In genomic region chr10:128565206-128565787, GRCm38 (mm10) we compare ENCODE assay signal across 8 mouse cellular contexts. TPM values are rescaled to one million over a fixed set of nuclear protein-coding genes. Genes with fewer than 3 reads are reported as not detected.
DNase-seq lines count a peak whose midpoint lies in the region; ATAC-seq and TF ChIP-seq lines count a peak whose summit lies in the region.

No protein-coding gene starts in this region.

- H3K4me3 ChIP-seq in kidney, embryonic 14.5 days (ENCODE audit: low read length), result peak overlapping the region; percentile 74
- H3K4me3 ChIP-seq in forebrain, embryonic 15.5 days, result peak overlapping the region; percentile 90
- peak overlapping the region; percentile 86 for H3K4me3 ChIP-seq in intestine, postnatal 0 days (ENCODE audit: low read depth, low read length)
- H3K4me3 ChIP-seq in macrophage (ENCODE audit: inconsistent target), result peak overlapping the region; percentile 79

- peak overlapping the region; percentile 92 for H3K9ac ChIP-seq in kidney, embryonic 14.5 days (ENCODE audit: low read depth, low read length)
- H3K9ac ChIP-seq in forebrain, embryonic 15.5 days (replicated peaks), result peak overlapping the region; percentile 92
- peak overlapping the region; percentile 84 for H3K9ac ChIP-seq in intestine, postnatal 0 days (ENCODE audit: low read depth, low read length)

- no peaks in the 10 kb centered on the region for H3K27me3 ChIP-seq in kidney, embryonic 14.5 days (ENCODE audit: control insufficient read depth, insufficient read depth, low read length)
- H3K27me3 ChIP-seq in forebrain, embryonic 15.5 days, result no peaks in the 10 kb centered on the region
- H3K27me3 ChIP-seq in intestine, postnatal 0 days (replicated peaks; ENCODE audit: control insufficient read depth, insufficient read depth, low read length), result no peaks in the 10 kb centered on the region
- no peaks in the 10 kb centered on the region for H3K27me3 ChIP-seq in splenic B cell, adult 2 months (ENCODE audit: control insufficient read depth, insufficient read depth, low read length, poor library complexity, severe bottlenecking)

- no peaks in the 10 kb centered on the region for H3K9me3 ChIP-seq in kidney, embryonic 14.5 days (ENCODE audit: control insufficient read depth, low read length)
- H3K9me3 ChIP-seq in forebrain, embryonic 15.5 days, result no peaks in the 10 kb centered on the region
- H3K9me3 ChIP-seq in intestine, postnatal 0 days (ENCODE audit: control insufficient read depth), result no peaks in the 10 kb centered on the region

- intact Hi-C loops in left cerebral cortex, postnatal 36 days (cut with DNase I), result loop anchor here (5.0 kb wide), 3 partner anchors 47 to 107 kb away; partner anchors contain the start of genes Rps26 and Suox

- DNase-seq in kidney, postnatal 10 days, result no peak
- peak; percentile 42 for DNase-seq in R1 (ENCODE audit: low read depth, low spot score)
- DNase-seq in splenic B cell, adult 2 months (ENCODE audit: low read depth, low spot score), result peak; percentile 58
- DNase-seq in left cerebral cortex, postnatal 36 days (ENCODE audit: low spot score in 2 of 2), result no peak

- WGBS in kidney, embryonic 14.5 days, result 1% methylated on average over 45 of the region's 46 CpGs
- under 1% methylated on average over 46 of the region's 46 CpGs for WGBS in forebrain, embryonic 15.5 days
- WGBS in intestine, postnatal 0 days, result under 1% methylated on average over 44 of the region's 46 CpGs
- under 1% methylated on average over 46 of the region's 46 CpGs for WGBS in macrophage (ENCODE audit: missing documents)

- no peak for TF ChIP-seq CTCF in intestine, postnatal 0 days (IDR thresholded peaks at IDR 0.05; ENCODE audit: low read depth)

- peaks cover 33% of the 10 kb centered on the region for H3K36me3 ChIP-seq in kidney, embryonic 14.5 days (ENCODE audit: control insufficient read depth, insufficient read depth, low read length)
- peaks cover 33% of the 10 kb centered on the region for H3K36me3 ChIP-seq in forebrain, embryonic 15.5 days
- peaks cover 46% of the 10 kb centered on the region for H3K36me3 ChIP-seq in intestine, postnatal 0 days (ENCODE audit: control insufficient read depth, insufficient read depth)
- H3K36me3 ChIP-seq in macrophage (ENCODE audit: inconsistent target), result peaks cover 24% of the 10 kb centered on the region
- peaks cover 11% of the 10 kb centered on the region for H3K36me3 ChIP-seq in splenic B cell, adult 2 months (ENCODE audit: control insufficient read depth, insufficient read depth, low read length, poor library complexity, severe bottlenecking)

- H3K4me1 ChIP-seq in kidney, embryonic 14.5 days (ENCODE audit: control insufficient read depth, insufficient read depth, low read length), result 0 out of 2 replicates have a peak, but pooled peaks cover 11% of the 10 kb centered on the region
- H3K4me1 ChIP-seq in forebrain, embryonic 15.5 days, result peaks cover 18% of the 10 kb centered on the region
- no peaks in the 10 kb centered on the region for H3K4me1 ChIP-seq in intestine, postnatal 0 days (replicated peaks; ENCODE audit: control insufficient read depth, insufficient read depth, low read length)

- peak; percentile 47 for ATAC-seq in kidney, embryonic 14.5 days (ENCODE audit: low FRiP score, low TSS enrichment)
- peak; percentile 55 for ATAC-seq in forebrain, embryonic 15.5 days (replicated peaks)
- peak; percentile 20; the same call in 1 of the 2 replicates for ATAC-seq in intestine, postnatal 0 days

- peak overlapping the region; percentile 86 for H3K27ac ChIP-seq in kidney, embryonic 14.5 days (ENCODE audit: low read depth, low read length)
- peak overlapping the region; percentile 95 for H3K27ac ChIP-seq in forebrain, embryonic 15.5 days (replicated peaks)
- H3K27ac ChIP-seq in intestine, postnatal 0 days (ENCODE audit: low read depth, low read length), result peak overlapping the region; percentile 90
- peak overlapping the region; percentile 56 for H3K27ac ChIP-seq in macrophage

- H3K79me2 ChIP-seq in macrophage (ENCODE audit: inconsistent target), result peaks cover 33% of the 10 kb centered on the region

- H3K4me2 ChIP-seq in kidney, embryonic 14.5 days (replicated peaks; ENCODE audit: low read depth, low read length), result peak overlapping the region; percentile 64
- peak overlapping the region; percentile 95 for H3K4me2 ChIP-seq in forebrain, embryonic 15.5 days (replicated peaks)
- H3K4me2 ChIP-seq in intestine, postnatal 0 days (replicated peaks; ENCODE audit: low read depth), result peak overlapping the region; percentile 91

RNA-seq across cellular contexts. Expression of gene Pa2g4, which starts 0.5 kb away (rescaled TPM):
- 237 and 254 TPM in 2 replicates for polyA plus RNA-seq in kidney, embryonic 14.5 days (2014; fragmentation: Nextera tagmentation; extraction: Ambion mirVana)
- polyA plus RNA-seq in forebrain, embryonic 15.5 days (2015; fragmentation: Nextera tagmentation; extraction: Ambion mirVana), result 146 and 149 TPM in 2 replicates
- 65.3 and 66.8 TPM in 2 replicates for polyA plus RNA-seq in intestine, postnatal 0 days (2015; fragmentation: Nextera tagmentation; extraction: Ambion mirVana)
- total RNA-seq in macrophage (2018; cell fraction: chromatin; rRNA removed), result 10 to 100 TPM in 19 of 26 experiments, 1 to 10 TPM in 7; 3.8 to 38.8 (median 16.5) TPM
- total RNA-seq in macrophage (2018; cell fraction: cytosol; rRNA removed), result 10 to 100 TPM; 33.9 to 58.9 (median 46.3) TPM
- 10 to 100 TPM in 25 of 26 experiments, 1 to 10 TPM in 1; 9.8 to 65.5 (median 17.4) TPM for total RNA-seq in macrophage (2018; cell fraction: nucleus; rRNA removed)
- polyA plus RNA-seq in macrophage (2018), result 45.8 to 148 TPM (median 116 TPM) in 3 replicates
- total RNA-seq in left cerebral cortex, postnatal 36 days (2021), result 10 to 100 TPM; 58.2 to 59.3 TPM

RNA-seq across cellular contexts. Expression of gene Rpl41, which starts 16.2 kb away (rescaled TPM):
- polyA plus RNA-seq in kidney, embryonic 14.5 days (2014; fragmentation: Nextera tagmentation; extraction: Ambion mirVana), result 4,683 and 5,796 TPM in 2 replicates
- 2,336 and 2,513 TPM in 2 replicates for polyA plus RNA-seq in forebrain, embryonic 15.5 days (2015; fragmentation: Nextera tagmentation; extraction: Ambion mirVana)
- polyA plus RNA-seq in intestine, postnatal 0 days (2015; fragmentation: Nextera tagmentation; extraction: Ambion mirVana), result 2,426 and 2,428 TPM in 2 replicates
- total RNA-seq in macrophage (2018; cell fraction: chromatin; rRNA removed), result 100 to 1,000 TPM in 19 of 26 experiments, 10 to 100 TPM in 7; 49.0 to 397 (median 132) TPM
- total RNA-seq in macrophage (2018; cell fraction: cytosol; rRNA removed), result 1,000 to 10,000 TPM; 2,339 to 5,146 (median 3,315) TPM
- total RNA-seq in macrophage (2018; cell fraction: nucleus; rRNA removed), result 100 to 1,000 TPM; 236 to 704 (median 486) TPM
- 1,107 to 2,183 TPM (median 2,047 TPM) in 3 replicates for polyA plus RNA-seq in macrophage (2018)
- 1,000 to 10,000 TPM; 1,491 to 1,683 TPM for total RNA-seq in left cerebral cortex, postnatal 36 days (2021)

RNA-seq across cellular contexts. Expression of gene Zc3h10, which starts 17.7 kb away (rescaled TPM):
- polyA plus RNA-seq in kidney, embryonic 14.5 days (2014; fragmentation: Nextera tagmentation; extraction: Ambion mirVana), result 11.3 and 13.5 TPM in 2 replicates
- 22.8 and 24.5 TPM in 2 replicates for polyA plus RNA-seq in forebrain, embryonic 15.5 days (2015; fragmentation: Nextera tagmentation; extraction: Ambion mirVana)
- polyA plus RNA-seq in intestine, postnatal 0 days (2015; fragmentation: Nextera tagmentation; extraction: Ambion mirVana), result 10.0 and 10.4 TPM in 2 replicates
- 10 to 100 TPM in 13 of 26 experiments, 1 to 10 TPM in 13; 4.7 to 15.2 (median 10.2) TPM for total RNA-seq in macrophage (2018; cell fraction: chromatin; rRNA removed)
- 10 to 100 TPM in 8 of 26 experiments, 1 to 10 TPM in 18; 6.1 to 12.6 (median 8.9) TPM for total RNA-seq in macrophage (2018; cell fraction: cytosol; rRNA removed)
- total RNA-seq in macrophage (2018; cell fraction: nucleus; rRNA removed), result 10 to 100 TPM in 21 of 26 experiments, 1 to 10 TPM in 5; 7.0 to 15.7 (median 11.5) TPM
- polyA plus RNA-seq in macrophage (2018), result 6.7 to 13.0 TPM (median 9.6 TPM) in 3 replicates
- total RNA-seq in left cerebral cortex, postnatal 36 days (2021), result 10 to 100 TPM; 14.2 to 15.0 TPM

RNA-seq across cellular contexts. Expression of gene Erbb3, which starts 24.2 kb away (rescaled TPM):
- polyA plus RNA-seq in kidney, embryonic 14.5 days (2014; fragmentation: Nextera tagmentation; extraction: Ambion mirVana), result 5.1 and 11.8 TPM in 2 replicates
- polyA plus RNA-seq in forebrain, embryonic 15.5 days (2015; fragmentation: Nextera tagmentation; extraction: Ambion mirVana), result 0.42 TPM in 2 replicates
- polyA plus RNA-seq in intestine, postnatal 0 days (2015; fragmentation: Nextera tagmentation; extraction: Ambion mirVana), result 22.3 and 23.8 TPM in 2 replicates
- total RNA-seq in macrophage (2018; cell fraction: chromatin; rRNA removed), result 1 to 10 TPM in 14 of 26 experiments, under 1 TPM in 12; 0.24 to 2.8 (median 1.2) TPM
- 1 to 10 TPM in 24 of 26 experiments, under 1 TPM in 2; 0.57 to 3.3 (median 2.2) TPM for total RNA-seq in macrophage (2018; cell fraction: cytosol; rRNA removed)
- total RNA-seq in macrophage (2018; cell fraction: nucleus; rRNA removed), result 1 to 10 TPM in 20 of 26 experiments, under 1 TPM in 6; 0.79 to 4.0 (median 2.1) TPM
- polyA plus RNA-seq in macrophage (2018), result 1.2 to 1.7 TPM (median 1.4 TPM) in 3 replicates
- 1 to 10 TPM; 6.5 to 9.4 TPM for total RNA-seq in left cerebral cortex, postnatal 36 days (2021)

RNA-seq across cellular contexts. Expression of gene Esyt1, which starts 39.6 kb away (rescaled TPM):
- 9.9 and 16.1 TPM in 2 replicates for polyA plus RNA-seq in kidney, embryonic 14.5 days (2014; fragmentation: Nextera tagmentation; extraction: Ambion mirVana)
- polyA plus RNA-seq in forebrain, embryonic 15.5 days (2015; fragmentation: Nextera tagmentation; extraction: Ambion mirVana), result 6.8 and 7.6 TPM in 2 replicates
- polyA plus RNA-seq in intestine, postnatal 0 days (2015; fragmentation: Nextera tagmentation; extraction: Ambion mirVana), result 11.7 and 12.5 TPM in 2 replicates
- total RNA-seq in macrophage (2018; cell fraction: chromatin; rRNA removed), result 100 to 1,000 TPM in 18 of 26 experiments, 10 to 100 TPM in 8; 40.7 to 306 (median 194) TPM
- total RNA-seq in macrophage (2018; cell fraction: cytosol; rRNA removed), result 100 to 1,000 TPM; 134 to 249 (median 192) TPM
- total RNA-seq in macrophage (2018; cell fraction: nucleus; rRNA removed), result 100 to 1,000 TPM; 133 to 347 (median 250) TPM
- 147 to 161 TPM (median 155 TPM) in 3 replicates for polyA plus RNA-seq in macrophage (2018)
- 1 to 10 TPM; 8.5 to 9.0 TPM for total RNA-seq in left cerebral cortex, postnatal 36 days (2021)

Comparison
In these comparisons a context has a peak if more than half of its experiments do, and no peak if none do; other contexts are left out.
1. DNase-seq: peak in R1 (single experiment) and splenic B cell, adult 2 months (single experiment); none in kidney, postnatal 10 days (single experiment) and left cerebral cortex, postnatal 36 days (0 of 2).
2. Peak in every context shown above with its lines, with median percentiles within 50 percentile points of each other: ATAC-seq, H3K27ac ChIP-seq, H3K4me2 ChIP-seq, H3K4me3 ChIP-seq and H3K9ac ChIP-seq.